Mouse (Mus musculus) liver, embryonic 12.5 days (tissue): ENCODE data around the gene Gnpat. TPM values are rescaled to one million over a fixed set of nuclear protein-coding genes. Genes with fewer than 3 reads are reported as not detected.

Experiments used
- ATAC-seq: fragments of 200-750 bp; cut with Nextera tagmentation; 2 replicates; pipeline ENCODE4 v1.8.0; 2017; ENCODE audit warnings: moderate number of reproducible peaks, mild to moderate bottlenecking, moderate library complexity
- H3K27ac ChIP-seq: fragments of 300-500 bp; sonication (generic); 2 replicates; pipeline ENCODE4 v1.5.1; 2016; ENCODE audit warnings: mild to moderate bottlenecking
- H3K27me3 ChIP-seq: fragments of 300-500 bp; sonication (generic); replicated peaks from 2 replicates; pipeline ENCODE4 v1.6.1; 2016; ENCODE audit warnings: mild to moderate bottlenecking, moderate library complexity
- H3K36me3 ChIP-seq: fragments of 300-500 bp; sonication (generic); 2 replicates; pipeline ENCODE4 v1.6.1; 2016; ENCODE audit warnings: mild to moderate bottlenecking, moderate library complexity
- H3K4me1 ChIP-seq: fragments of 300-500 bp; sonication (generic); 2 replicates; pipeline ENCODE4 v1.6.1; 2016
- H3K4me2 ChIP-seq: fragments of 300-500 bp; sonication (generic); 2 replicates; pipeline ENCODE4 v1.6.1; 2016; ENCODE audit warnings: mild to moderate bottlenecking, moderate library complexity
- H3K4me3 ChIP-seq: fragments of 300-500 bp; sonication (generic); 2 replicates; pipeline ENCODE4 v1.5.1; 2016; ENCODE audit warnings: mild to moderate bottlenecking, moderate library complexity
- H3K9ac ChIP-seq: fragments of 300-500 bp; sonication (generic); 2 replicates; pipeline ENCODE4 v1.6.1; 2016; ENCODE audit warnings: mild to moderate bottlenecking, moderate library complexity
- H3K9me3 ChIP-seq: fragments of 300-500 bp; sonication (generic); replicated peaks from 2 replicates; pipeline ENCODE4 v1.6.1; 2016; ENCODE audit warnings: mild to moderate bottlenecking, moderate library complexity
- WGBS: fragments of 180-500 bp; shearing (Covaris S2); methylation state at CpG from one replicate; pipeline ENCODE4 v1.1.7; 2016; ENCODE audit not compliant: insufficient replicate concordance; 5-methylcytosine and 5-hydroxymethylcytosine counted together
- polyA plus RNA-seq: library from polyadenylated mRNA; unstranded; fragments of >200 nt; fragmentation: Nextera tagmentation; extraction: Ambion mirVana; gene quantifications from 2 replicates; pipeline ENCODE4 v1.2.1, GENCODE M21; 2016

The Gnpat gene
- polyA plus RNA-seq, 1 experiment from 2014 or later, result 66.2 TPM

GRCm38 (mm10) chr8:124845573-124845972, 17.3 kb upstream of the Gnpat start:
- H3K27ac ChIP-seq, result no peak overlapping the region
- H3K4me1 ChIP-seq, result peaks cover 13% of the 10 kb centered on the region
- H3K4me3 ChIP-seq, result no peak overlapping the region
- no peak overlapping the region for H3K4me2 ChIP-seq
- no peak overlapping the region for H3K9ac ChIP-seq
- no peaks in the 10 kb centered on the region for H3K27me3 ChIP-seq
- H3K36me3 ChIP-seq, result peaks cover 46% of the 10 kb centered on the region
- ATAC-seq, result no peak
- no peaks in the 10 kb centered on the region for H3K9me3 ChIP-seq
- 76% methylated on average over 5 of the region's 5 CpGs for WGBS

GRCm38 (mm10) chr8:124853511-124853910, 9.3 kb upstream of the Gnpat start:
- peaks cover 63% of the 10 kb centered on the region for H3K36me3 ChIP-seq
- H3K27ac ChIP-seq, result no peak overlapping the region
- WGBS, result 86% methylated on average over 1 of the region's 1 CpGs
- H3K4me1 ChIP-seq, result 0 out of 2 replicates have a peak, but pooled peaks cover 16% of the 10 kb centered on the region
- H3K4me2 ChIP-seq, result no peak overlapping the region
- no peak overlapping the region for H3K9ac ChIP-seq
- H3K4me3 ChIP-seq, result no peak overlapping the region
- H3K27me3 ChIP-seq, result no peaks in the 10 kb centered on the region
- H3K9me3 ChIP-seq, result no peaks in the 10 kb centered on the region; the same call in 1 of the 2 replicates
- ATAC-seq, result no peak

GRCm38 (mm10) chr8:124859466-124859865, 3.4 kb upstream of the Gnpat start:
- Histone ChIP-seq H3K4me1 (peaks cover 61% of the 10 kb centered on the region), H3K9me3 (no peaks in the 10 kb centered on the region; the same call in 1 of the 2 replicates), H3K27ac (no peak overlapping the region), H3K4me3 (no peak overlapping the region), H3K4me2 (no peak overlapping the region), H3K27me3 (no peaks in the 10 kb centered on the region), H3K9ac (no peak overlapping the region), H3K36me3 (peaks cover 68% of the 10 kb centered on the region)
- ATAC-seq, result no peak

DNA sequence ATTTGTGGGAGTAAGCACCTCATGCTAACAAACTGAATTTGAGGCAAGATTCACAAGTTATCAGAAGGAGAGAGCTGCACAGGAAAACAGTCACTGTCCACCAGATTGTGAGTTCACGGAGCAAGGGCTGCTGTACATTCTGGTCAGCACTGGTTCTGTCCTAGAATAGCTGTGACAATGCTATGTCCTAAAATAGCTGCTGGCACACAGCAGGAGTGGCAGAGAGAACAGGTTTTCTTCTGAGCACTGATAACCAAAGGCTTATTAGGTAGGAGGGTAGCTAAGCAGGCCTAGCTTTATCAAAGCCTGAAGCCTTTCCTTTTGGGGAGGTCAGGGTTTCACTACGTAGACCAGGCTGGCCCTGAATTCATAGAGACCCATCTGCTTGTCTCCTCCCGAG, 2.6 kb upstream of the Gnpat start:
- H3K36me3 ChIP-seq, result peaks cover 62% of the 10 kb centered on the region
- H3K27me3 ChIP-seq, result no peaks in the 10 kb centered on the region
- no peak overlapping the region for H3K9ac ChIP-seq
- no peaks in the 10 kb centered on the region; the same call in 1 of the 2 replicates for H3K9me3 ChIP-seq
- no peak overlapping the region for H3K27ac ChIP-seq
- H3K4me1 ChIP-seq, result peaks cover 68% of the 10 kb centered on the region
- H3K4me3 ChIP-seq, result no peak overlapping the region
- ATAC-seq, result no peak
- H3K4me2 ChIP-seq, result no peak overlapping the region
- 65% methylated on average over 3 of the region's 3 CpGs for WGBS

- ATAC-seq, result no peak; the same call in 1 of the 2 replicates
- peaks cover 85% of the 10 kb centered on the region for H3K4me1 ChIP-seq
- WGBS, result under 1% methylated on average over 33 of the region's 33 CpGs
These were observed 387 bp downstream of the Gnpat start for GRCm38 (mm10) chr8:124863163-124863677.

GRCm38 (mm10) chr8:124863729-124864128, 896 bp downstream of the Gnpat start:
- Histone ChIP-seq H3K9me3 (no peaks in the 10 kb centered on the region), H3K9ac (peak overlapping the region; percentile 92), H3K4me3 (peak overlapping the region; percentile 95), H3K27me3 (no peaks in the 10 kb centered on the region), H3K4me2 (peak overlapping the region; percentile 86), H3K36me3 (peaks cover 46% of the 10 kb centered on the region), H3K4me1 (peaks cover 80% of the 10 kb centered on the region), H3K27ac (peak overlapping the region; percentile 89)
- no peak for ATAC-seq
- WGBS, result 3% methylated on average over 8 of the region's 8 CpGs

More at GRCm38 (mm10) chr8:124863163-124863677, 387 bp downstream of the Gnpat start:
- peaks cover 49% of the 10 kb centered on the region for H3K36me3 ChIP-seq
- no peaks in the 10 kb centered on the region for H3K27me3 ChIP-seq
- peak overlapping the region; percentile 89 for H3K27ac ChIP-seq
- H3K9me3 ChIP-seq, result no peaks in the 10 kb centered on the region
- peak overlapping the region; percentile 95 for H3K4me3 ChIP-seq
- H3K4me2 ChIP-seq, result peak overlapping the region; percentile 86
- peak overlapping the region; percentile 92 for H3K9ac ChIP-seq

- Histone ChIP-seq H3K9me3 (no peaks in the 10 kb centered on the region), H3K4me1 (peaks cover 71% of the 10 kb centered on the region), H3K4me2 (0 out of 2 replicates have a peak overlapping the region, but pooled peaks have one; percentile 4), H3K4me3 (no peak overlapping the region), H3K27me3 (no peaks in the 10 kb centered on the region), H3K27ac (no peak overlapping the region; the same call in 1 of the 2 replicates), H3K9ac (no peak overlapping the region), H3K36me3 (peaks cover 41% of the 10 kb centered on the region)
- no peak for ATAC-seq
- 12% methylated on average over 3 of the region's 3 CpGs for WGBS
These were observed 3.8 kb downstream of the Gnpat start for GRCm38 (mm10) chr8:124866669-124867068.

GRCm38 (mm10) chr8:124867126-124867525, 4.3 kb downstream of the Gnpat start:
- no peak overlapping the region for H3K4me3 ChIP-seq
- no peak overlapping the region; the same call in 1 of the 2 replicates for H3K27ac ChIP-seq
- 48% methylated on average over 2 of the region's 2 CpGs for WGBS

GRCm38 (mm10) chr8:124869708-124870107, 6.9 kb downstream of the Gnpat start:
- WGBS, result 83% methylated on average over 6 of the region's 6 CpGs
- no peak for ATAC-seq
- Histone ChIP-seq H3K4me3 (no peak overlapping the region), H3K9me3 (no peaks in the 10 kb centered on the region), H3K27ac (no peak overlapping the region), H3K36me3 (peaks cover 71% of the 10 kb centered on the region), H3K27me3 (no peaks in the 10 kb centered on the region), H3K4me1 (peaks cover 60% of the 10 kb centered on the region), H3K4me2 (no peak overlapping the region), H3K9ac (no peak overlapping the region)

More at GRCm38 (mm10) chr8:124867126-124867525, 4.3 kb downstream of the Gnpat start:
- Histone ChIP-seq H3K4me2 (0 out of 2 replicates have a peak overlapping the region, but pooled peaks have one; percentile 4), H3K4me1 (peaks cover 69% of the 10 kb centered on the region), H3K9me3 (no peaks in the 10 kb centered on the region), H3K36me3 (peaks cover 45% of the 10 kb centered on the region), H3K27me3 (no peaks in the 10 kb centered on the region), H3K9ac (no peak overlapping the region)
- ATAC-seq, result no peak

DNA sequence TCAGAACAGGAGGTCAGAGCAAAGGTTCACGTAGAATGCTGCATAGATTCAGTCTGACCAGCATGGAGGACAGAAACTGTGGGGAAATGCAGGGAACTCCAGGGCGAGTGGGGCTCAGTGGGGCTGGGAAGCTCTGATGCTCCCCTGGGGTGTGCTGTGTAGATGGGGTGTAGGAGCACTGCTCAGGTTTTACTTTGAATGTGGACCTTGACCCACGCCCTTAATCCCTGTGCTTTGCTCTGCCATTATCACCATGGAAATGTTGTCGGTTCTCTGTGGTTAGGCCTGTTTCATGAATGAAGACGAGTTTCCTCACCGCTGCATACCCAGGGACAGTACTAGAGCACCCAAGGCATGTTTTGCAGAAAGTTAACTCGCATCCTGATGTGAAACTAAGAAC, 8.6 kb downstream of the Gnpat start:
- peaks cover 79% of the 10 kb centered on the region for H3K36me3 ChIP-seq
- 82% methylated on average over 7 of the region's 7 CpGs for WGBS

DNA sequence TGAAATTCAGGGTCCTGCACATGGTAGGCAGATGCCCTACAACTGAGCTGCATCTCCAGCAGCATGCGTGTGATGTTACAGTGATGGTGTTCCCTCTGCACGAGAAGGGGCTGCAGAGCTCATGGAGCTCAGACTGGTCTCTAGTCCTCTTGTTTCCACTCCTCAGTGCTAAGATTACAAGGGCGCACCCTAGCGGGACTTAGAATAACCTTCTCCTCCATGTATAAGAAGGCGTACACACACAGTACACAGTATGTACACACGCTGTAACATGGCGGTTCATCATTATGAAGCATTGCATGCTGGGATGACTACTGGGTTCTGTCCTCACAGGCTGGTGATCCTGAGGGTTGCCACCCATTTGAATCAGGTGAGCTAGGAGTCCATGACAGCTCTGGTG, 9.2 kb downstream of the Gnpat start:
- peaks cover 36% of the 10 kb centered on the region for H3K4me1 ChIP-seq
- H3K4me3 ChIP-seq, result no peak overlapping the region
- H3K9me3 ChIP-seq, result no peaks in the 10 kb centered on the region
- H3K9ac ChIP-seq, result no peak overlapping the region
- 0 out of 2 replicates have a peak, but pooled peaks have one; percentile 30 for ATAC-seq
- no peak overlapping the region for H3K4me2 ChIP-seq
- H3K36me3 ChIP-seq, result peaks cover 84% of the 10 kb centered on the region
- H3K27me3 ChIP-seq, result no peaks in the 10 kb centered on the region
- WGBS, result 86% methylated on average over 7 of the region's 7 CpGs
- H3K27ac ChIP-seq, result no peak overlapping the region

More for the DNA sequence above, 8.6 kb downstream of the Gnpat start:
- Histone ChIP-seq H3K4me1 (peaks cover 42% of the 10 kb centered on the region), H3K9me3 (no peaks in the 10 kb centered on the region), H3K4me3 (no peak overlapping the region), H3K27me3 (no peaks in the 10 kb centered on the region), H3K27ac (no peak overlapping the region), H3K9ac (no peak overlapping the region), H3K4me2 (no peak overlapping the region)
- ATAC-seq, result no peak

DNA sequence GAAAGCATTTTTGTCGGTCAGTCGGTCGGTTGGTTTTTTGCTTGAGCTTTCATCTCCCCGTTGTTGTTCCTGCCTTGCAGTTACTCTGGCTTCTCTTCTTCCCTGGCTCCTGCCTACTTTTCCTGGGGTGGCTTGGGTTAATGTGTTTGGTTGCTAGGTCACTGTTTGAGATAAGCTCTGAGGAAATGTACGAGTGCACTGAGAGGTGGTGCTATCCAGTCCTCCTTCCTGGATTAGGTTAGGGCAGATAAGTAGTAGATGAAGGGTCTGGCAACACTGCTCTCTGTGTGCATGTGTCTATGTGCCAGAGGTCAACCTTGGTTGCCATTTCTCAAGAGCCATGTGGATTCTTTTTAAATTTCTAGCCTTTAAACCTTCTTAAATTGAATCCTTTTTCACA, 9.9 kb downstream of the Gnpat start:
- peaks cover 84% of the 10 kb centered on the region for H3K36me3 ChIP-seq
- H3K4me3 ChIP-seq, result no peak overlapping the region
- no peak overlapping the region for H3K9ac ChIP-seq
- no peak overlapping the region for H3K4me2 ChIP-seq
- peaks cover 30% of the 10 kb centered on the region; the same call in 1 of the 2 replicates for H3K4me1 ChIP-seq
- H3K9me3 ChIP-seq, result no peaks in the 10 kb centered on the region
- no peak for ATAC-seq
- H3K27ac ChIP-seq, result no peak overlapping the region
- 63% methylated on average over 5 of the region's 5 CpGs for WGBS
- H3K27me3 ChIP-seq, result no peaks in the 10 kb centered on the region
